8 mouse cellular contexts compared by ENCODE assay signal in genomic region chr4:109978068-109978857, GRCm38 (mm10). TPM values are rescaled to one million over a fixed set of nuclear protein-coding genes. Genes with fewer than 3 reads are reported as not detected.
A peak's percentile ranks its signal among the peaks of the same experiment; 100 is the strongest.
DNase-seq lines count a peak whose midpoint lies in the region; ATAC-seq and TF ChIP-seq lines count a peak whose summit lies in the region.

No protein-coding gene starts in this region.

- H3K4me3 ChIP-seq in left cerebral cortex, adult 2 months, result peak overlapping the region; percentile 41
- peak overlapping the region; percentile 85 for H3K4me3 ChIP-seq in forebrain, embryonic 10.5 days
- H3K4me3 ChIP-seq in limb, embryonic 12.5 days (replicated peaks), result peak overlapping the region; percentile 48
- H3K4me3 ChIP-seq in small intestine, adult 2 months (ENCODE audit: low read depth, low read length), result peak overlapping the region; percentile 44

- peak; percentile 44 for ATAC-seq in limb, embryonic 12.5 days (ENCODE audit: insufficient number of reproducible peaks, insufficient read depth, low FRiP score, low TSS enrichment, low read depth)

- peaks cover 73% of the 10 kb centered on the region for H3K4me1 ChIP-seq in forebrain, embryonic 10.5 days
- peaks cover 47% of the 10 kb centered on the region for H3K4me1 ChIP-seq in limb, embryonic 12.5 days (replicated peaks)
- peaks cover 23% of the 10 kb centered on the region for H3K4me1 ChIP-seq in small intestine, adult 2 months (ENCODE audit: control insufficient read depth, insufficient read depth, insufficient read length, low read length)

- peak overlapping the region; percentile 73 for H3K4me2 ChIP-seq in limb, embryonic 12.5 days

- WGBS in forebrain, embryonic 10.5 days, result under 1% methylated on average over 56 of the region's 56 CpGs
- WGBS in limb, embryonic 12.5 days, result under 1% methylated on average over 55 of the region's 56 CpGs
- 3% methylated on average over 55 of the region's 56 CpGs for WGBS in small intestine, adult 2 months

- H3K36me3 ChIP-seq in forebrain, embryonic 10.5 days (replicated peaks), result peaks cover 33% of the 10 kb centered on the region
- H3K36me3 ChIP-seq in limb, embryonic 12.5 days, result no peaks in the 10 kb centered on the region
- H3K36me3 ChIP-seq in small intestine, adult 2 months (ENCODE audit: control insufficient read depth, insufficient read depth, low read length), result no peaks in the 10 kb centered on the region

- TF ChIP-seq POLR2A in small intestine, adult 2 months (IDR thresholded peaks at IDR 0.05; ENCODE audit: low read depth, low read length), result no peak

- H3K9me3 ChIP-seq in forebrain, embryonic 10.5 days, result 0 out of 2 replicates have a peak, but pooled peaks cover 3% of the 10 kb centered on the region
- peaks cover 4% of the 10 kb centered on the region; the same call in 1 of the 2 replicates for H3K9me3 ChIP-seq in limb, embryonic 12.5 days

- intact Hi-C loops in left cerebral cortex, adult 2 months (cut with DNase I), result no loop called here
- intact Hi-C loops in left cerebral cortex, postnatal 14 days (cut with DNase I), result loop anchor here (5.0 kb wide), 1 partner anchor 321 kb away; no protein-coding TSS in a partner anchor

- DNase-seq in left cerebral cortex, adult 2 months (ENCODE audit: extremely low spot score in 1 of 2, low spot score in 2 of 2), result no peak
- no peak for DNase-seq in left cerebral cortex, postnatal 14 days (ENCODE audit: low spot score in 2 of 2)
- peak; percentile 60 for DNase-seq in forebrain, embryonic 10.5 days (ENCODE audit: extremely low spot score, low spot score)
- no peak for DNase-seq in adrenal gland, adult 8-10 months
- DNase-seq in frontal cortex, postnatal 36 days (ENCODE audit: low spot score in 2 of 2), result no peak
- DNase-seq in lung, postnatal 10 days, result no peak

- no peak for TF ChIP-seq CTCF in left cerebral cortex, adult 2 months (IDR thresholded peaks at IDR 0.05)
- no peak for TF ChIP-seq CTCF in small intestine, adult 2 months (IDR thresholded peaks at IDR 0.05; ENCODE audit: extremely low read depth, insufficient read length, insufficient replicate concordance, low read depth, low read length)

- H3K27me3 ChIP-seq in forebrain, embryonic 10.5 days (ENCODE audit: poor library complexity, severe bottlenecking), result peaks cover 100% of the 10 kb centered on the region
- H3K27me3 ChIP-seq in limb, embryonic 12.5 days, result peaks cover 97% of the 10 kb centered on the region
- peaks cover 96% of the 10 kb centered on the region for H3K27me3 ChIP-seq in small intestine, adult 2 months (ENCODE audit: control insufficient read depth, insufficient read depth, low read length)

- peak overlapping the region; percentile 53 for H3K9ac ChIP-seq in limb, embryonic 12.5 days (replicated peaks)

- no peak overlapping the region for H3K27ac ChIP-seq in left cerebral cortex, adult 2 months
- H3K27ac ChIP-seq in forebrain, embryonic 10.5 days, result peak overlapping the region; percentile 98
- H3K27ac ChIP-seq in limb, embryonic 12.5 days, result no peak overlapping the region
- no peak overlapping the region for H3K27ac ChIP-seq in small intestine, adult 2 months (ENCODE audit: insufficient read depth, low read depth, low read length)

RNA-seq across cellular contexts. Expression of gene Dmrta2, which starts 0.4 kb away (rescaled TPM):
- 1 to 10 TPM; 2.2 to 2.6 TPM for total RNA-seq in left cerebral cortex, adult 2 months (2021)
- total RNA-seq in left cerebral cortex, postnatal 14 days (2021), result 1 to 10 TPM; 2.5 to 3.9 TPM
- polyA plus RNA-seq in forebrain, embryonic 10.5 days (2016; fragmentation: Nextera tagmentation; extraction: Ambion mirVana), result 5.6 and 7.0 TPM in 2 replicates
- 0.26 and 0.35 TPM in 2 replicates for polyA plus RNA-seq in limb, embryonic 12.5 days (2016; fragmentation: Nextera tagmentation; extraction: Ambion mirVana)
- 0.51 and 0.93 TPM in 2 replicates for polyA plus RNA-seq in small intestine, adult 2 months (2012; rRNA removed)
- under 1 TPM; 0.17 to 0.52 (median 0.34) TPM for total RNA-seq in adrenal gland, adult 8-10 months (2022)
